Mouse (Mus musculus): ENCODE results near the gene Prkcb.

GRCm38 (mm10) chr7:122384891-122385290 is 96.3 kb downstream of the Prkcb start:
- TF ChIP-seq CTCF (IDR thresholded peaks at IDR 0.05; ENCODE audit: low read depth, low read length) (no peak), POLR2A (IDR thresholded peaks at IDR 0.05; ENCODE audit: insufficient read depth, low read length) (no peak), EP300 (IDR thresholded peaks at IDR 0.05; ENCODE audit: insufficient read depth, low read depth, low read length) (no peak)
